Mouse (Mus musculus): Measurements from ENCODE around the gene Grk4. TPM values are rescaled to one million over a fixed set of nuclear protein-coding genes. Genes with fewer than 3 reads are reported as not detected.
"Not testable (repeated sequence)": the region's sequence is repeated elsewhere in the genome, so short reads cannot be mapped to it uniquely, and the experiment has no call there.

Gene Grk4
- total RNA-seq, 1 experiment from 2014 or later: 2.4 TPM

GRCm38 (mm10) chr5:34714371-34714770 lies 54.2 kb downstream of the Grk4 start:
- not testable (repeated sequence) for DNase-seq

DNA sequence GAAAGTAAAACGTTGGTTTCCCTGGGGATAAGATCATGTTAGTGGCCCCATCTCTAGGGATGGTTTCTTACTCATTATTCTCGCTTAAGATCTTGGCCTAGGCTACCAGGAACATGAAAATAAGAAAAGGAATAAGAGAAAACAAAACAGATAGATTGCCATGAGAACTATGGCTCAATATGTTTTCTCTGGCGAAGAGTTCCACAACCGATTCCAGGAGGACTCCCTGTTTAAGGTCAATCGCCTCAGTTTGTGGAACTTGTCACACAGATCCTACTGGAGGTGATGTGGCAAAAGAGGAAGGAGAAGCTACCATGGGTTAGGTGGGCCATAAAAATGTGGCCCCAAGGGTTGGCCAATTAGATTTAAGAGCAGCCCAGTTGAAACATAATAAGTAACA lies 54.6 kb downstream of the Grk4 start:
- DNase-seq: no peak

- no peak for DNase-seq
Observed at GRCm38 (mm10) chr5:34729141-34729540, 69.0 kb downstream of the Grk4 start.

- no peak for DNase-seq
Observed at GRCm38 (mm10) chr5:34730255-34730654, 70.1 kb downstream of the Grk4 start.

DNA sequence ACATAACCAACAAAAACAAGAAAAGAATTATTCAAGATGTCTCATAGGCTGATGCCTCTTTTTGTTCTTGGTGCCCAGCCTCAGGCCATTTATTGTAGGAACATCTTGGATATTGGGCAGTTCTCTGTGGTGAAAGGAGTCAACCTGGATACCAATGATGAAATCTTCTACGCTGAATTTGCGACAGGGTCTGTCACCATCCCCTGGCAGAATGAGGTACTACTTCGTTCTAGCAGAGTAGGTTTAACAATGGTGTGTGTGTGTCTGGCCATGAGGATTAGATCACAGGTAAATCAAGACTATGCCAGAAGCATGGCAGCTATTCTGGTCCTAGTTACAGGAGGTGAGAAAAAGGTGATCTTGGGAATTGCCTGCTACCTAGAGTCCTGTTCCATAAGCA lies 91.3 kb downstream of the Grk4 start:
- DNase-seq: no peak

DNA sequence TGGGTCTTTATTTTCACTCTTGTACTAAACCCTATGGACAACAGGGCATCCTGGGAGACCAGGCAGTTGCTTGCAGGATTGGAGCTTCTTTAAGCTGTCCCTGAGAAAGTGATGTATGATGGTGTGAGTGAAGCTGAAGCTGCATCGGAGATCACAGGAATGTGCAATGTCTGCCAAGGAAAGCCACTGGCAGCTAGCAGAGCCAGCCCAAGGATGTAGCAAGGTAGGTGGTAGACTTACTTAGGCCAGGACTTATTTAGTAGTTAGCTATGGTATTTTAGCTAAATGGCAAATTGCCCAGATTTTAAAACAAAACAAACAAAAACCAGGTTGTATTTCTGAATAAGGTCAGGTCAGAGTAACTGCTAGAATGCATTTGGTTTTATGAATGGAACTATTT lies 98.6 kb downstream of the Grk4 start:
- DNase-seq: no peak

- DNase-seq: no peak
Observed at GRCm38 (mm10) chr5:34760850-34761508, 100.8 kb downstream of the Grk4 start.

GRCm38 (mm10) chr5:34761509-34761908 lies 101.3 kb downstream of the Grk4 start, which contains the start of gene Htt:
Gene Htt, plus strand, starts transcription at chr5:34761740.
- peak; percentile 97 for DNase-seq

GRCm38 (mm10) chr5:34761934-34762611 lies 101.9 kb downstream of the Grk4 start:
- peak; percentile 23 for DNase-seq

DNA sequence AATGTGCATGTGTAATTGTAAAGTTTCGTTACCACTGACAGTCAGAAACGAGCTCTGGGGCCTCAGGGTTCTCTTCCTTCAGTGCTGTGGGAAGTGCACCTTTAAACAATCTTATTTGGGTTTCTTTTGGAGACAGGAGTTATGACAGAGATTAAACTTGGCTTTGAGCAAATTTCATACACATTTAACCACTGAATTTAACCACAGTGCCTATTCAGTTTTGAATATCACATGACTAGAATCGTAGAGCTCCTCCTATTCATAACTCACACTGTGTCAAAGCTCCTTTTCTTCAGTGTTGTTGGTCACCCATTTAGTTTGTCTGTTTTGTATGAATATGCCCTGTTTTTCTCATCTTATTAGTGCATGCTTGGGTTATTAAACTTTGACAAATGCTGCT lies 111.6 kb downstream of the Grk4 start:
- no peak for DNase-seq

DNA sequence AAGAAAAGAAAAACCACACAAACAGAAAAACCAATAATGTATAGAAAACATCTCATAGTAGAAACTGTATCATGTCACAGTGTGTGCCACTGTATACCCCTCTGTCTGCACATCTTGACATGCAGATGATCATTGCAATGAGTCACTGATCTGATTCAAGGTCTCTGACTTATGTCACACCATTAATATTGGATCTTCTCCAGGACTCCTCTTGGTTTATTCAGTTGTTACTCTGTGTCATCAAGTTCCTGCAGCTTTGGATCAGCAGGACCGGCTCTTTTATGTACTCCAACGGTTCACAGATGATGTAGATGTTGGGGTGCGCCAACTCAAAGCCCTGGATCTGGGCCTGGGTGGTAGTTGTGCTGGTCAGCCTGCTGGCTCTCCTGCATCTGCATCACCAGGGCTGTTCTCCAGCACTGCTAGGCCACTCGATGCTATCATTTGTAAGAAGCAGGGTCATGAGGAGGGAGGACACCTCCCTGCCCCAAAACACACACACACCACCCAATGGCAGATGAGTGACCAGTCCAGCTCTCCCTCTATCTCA lies 112.6 kb downstream of the Grk4 start:
- DNase-seq: peak; percentile 25

GRCm38 (mm10) chr5:34773392-34773791 lies 113.2 kb downstream of the Grk4 start:
- DNase-seq: no peak

- DNase-seq: no peak
Observed at GRCm38 (mm10) chr5:34785027-34785426, 124.8 kb downstream of the Grk4 start.

DNA sequence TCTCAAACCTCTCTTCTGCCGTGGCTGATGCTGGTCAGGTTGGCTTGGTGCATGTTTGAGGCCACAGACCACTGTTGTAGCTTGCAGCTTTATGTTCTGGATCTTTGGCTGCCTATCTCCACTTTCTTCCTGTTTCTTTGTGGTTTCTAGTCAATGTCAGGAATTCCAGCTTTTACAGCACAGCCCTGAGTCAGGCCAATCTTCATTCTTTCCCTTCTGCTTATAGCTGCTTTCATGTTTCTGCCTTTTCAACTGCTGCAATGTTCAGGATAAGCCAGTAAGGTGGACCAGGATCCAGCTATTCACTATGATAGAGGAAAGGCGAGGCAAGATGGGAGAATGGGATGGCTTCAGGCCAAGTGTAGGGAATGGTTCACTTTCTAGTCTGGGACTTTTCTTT lies 131.0 kb downstream of the Grk4 start:
- no peak for DNase-seq

DNA sequence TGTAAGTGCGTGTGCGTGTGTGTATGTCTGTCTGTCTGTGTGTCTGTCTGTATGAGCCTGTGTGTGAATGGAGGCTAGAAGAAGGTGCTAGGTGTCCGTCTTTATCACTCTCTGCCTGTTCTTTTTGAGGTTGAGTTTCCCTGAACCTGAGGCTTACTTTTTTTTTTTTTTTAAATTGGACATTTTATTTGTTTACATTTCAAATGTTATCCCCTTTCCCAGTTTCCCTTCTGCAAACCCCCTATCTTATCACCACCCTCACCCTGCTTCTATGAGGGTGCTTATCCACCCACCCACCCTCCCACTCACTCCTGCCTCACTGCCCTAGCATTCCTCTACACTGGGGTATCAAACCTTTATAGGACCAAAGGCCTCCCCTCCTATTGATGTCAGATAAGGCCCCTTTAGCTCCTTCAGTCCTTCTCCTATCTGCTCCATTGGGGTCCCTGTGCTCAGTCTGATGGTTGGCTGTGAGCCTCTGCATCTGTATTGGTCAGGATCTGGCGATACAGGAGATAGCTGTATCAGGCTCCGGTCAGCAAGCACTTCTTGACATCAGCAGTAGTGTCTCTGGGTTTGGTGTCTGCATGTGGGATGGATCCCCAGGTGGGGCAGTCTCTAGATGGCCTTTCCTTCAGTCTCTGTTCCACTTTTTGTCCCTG lies 140.2 kb downstream of the Grk4 start:
- no peak for DNase-seq

Small RNA genes within 50 kb of the gene (microRNA-seq; reads per million reads assigned to microRNA genes)
- 0 reads per million in 2 experiments for gene Mir467g

Other genes with a start within 250 kb of the Grk4 start
- gene Tnip2, start 146.4 kb upstream of the Grk4 start, total RNA-seq (2021): 14.9 and 24.7 TPM in 2 replicates
- 16.6 and 19.9 TPM in 2 replicates for gene Sh3bp2, start 134.5 kb upstream of the Grk4 start, total RNA-seq (2021)
- 139 and 181 TPM in 2 replicates for gene Add1, start 86.7 kb upstream of the Grk4 start, total RNA-seq (2021)
- 39.1 and 40.4 TPM in 2 replicates for gene Mfsd10, start 23.2 kb upstream of the Grk4 start, total RNA-seq (2021)
- gene Nop14, start 231 bp upstream of the Grk4 start, total RNA-seq (2021): 21.3 and 24.9 TPM in 2 replicates
- gene Htt, start 101.4 kb downstream of the Grk4 start, total RNA-seq (2021): 35.4 and 37.6 TPM in 2 replicates
- 1.2 and 1.8 TPM in 2 replicates for gene Msantd1, start 247.6 kb downstream of the Grk4 start, total RNA-seq (2021)